Mouse (Mus musculus): Measurements from ENCODE around the gene Acoxl. TPM values are rescaled to one million over a fixed set of nuclear protein-coding genes. Genes with fewer than 3 reads are reported as not detected.
"Not testable (repeated sequence)": the region's sequence is repeated elsewhere in the genome, so short reads cannot be mapped to it uniquely, and the experiment has no call there.

Acoxl gene
- total RNA-seq, 2 experiments from 2014 or later = 0.39 TPM; not detected in 1

DNA sequence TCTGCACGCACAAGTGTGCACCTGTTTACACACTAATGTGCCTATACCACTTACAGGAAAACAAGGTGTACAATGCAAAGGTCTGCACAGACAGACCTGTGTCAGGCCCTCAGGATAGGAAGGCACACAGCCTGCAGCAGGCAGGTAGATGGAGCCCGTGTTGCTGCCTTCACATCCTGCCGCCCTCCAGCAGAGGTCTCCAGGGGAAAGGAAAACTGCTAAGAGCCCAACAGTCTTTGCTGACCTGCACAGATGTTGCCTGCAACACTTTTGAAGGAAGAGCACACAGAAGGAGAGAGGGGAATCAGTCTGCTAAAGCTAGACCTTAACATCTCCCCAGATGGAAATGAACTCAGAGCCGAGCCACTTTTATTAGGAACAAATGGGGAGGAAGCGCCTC is 240.2 kb downstream of the Acoxl start:
- DNase-seq (ENCODE audit: low spot score) = no peak

DNA sequence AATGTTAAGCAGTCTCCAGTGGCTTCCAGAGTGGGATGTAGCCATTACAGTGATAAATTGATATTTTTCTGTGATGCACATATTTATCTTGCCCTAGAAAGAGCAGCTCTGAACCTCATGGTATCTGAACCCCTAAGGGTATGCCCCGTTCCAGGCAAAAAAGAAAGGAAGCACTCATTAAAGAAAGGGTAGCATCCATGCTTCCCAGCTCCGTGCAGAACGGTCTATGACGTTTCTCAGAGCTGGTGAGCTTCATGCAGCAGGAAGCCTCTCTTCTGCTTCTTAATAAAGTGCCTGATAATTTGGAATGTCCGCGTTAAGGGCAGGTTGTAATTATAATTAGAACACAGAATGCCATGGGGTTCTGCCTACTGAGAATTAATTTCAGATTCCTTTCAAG is 240.6 kb downstream of the Acoxl start:
- DNase-seq (ENCODE audit: low spot score) = no peak

DNA sequence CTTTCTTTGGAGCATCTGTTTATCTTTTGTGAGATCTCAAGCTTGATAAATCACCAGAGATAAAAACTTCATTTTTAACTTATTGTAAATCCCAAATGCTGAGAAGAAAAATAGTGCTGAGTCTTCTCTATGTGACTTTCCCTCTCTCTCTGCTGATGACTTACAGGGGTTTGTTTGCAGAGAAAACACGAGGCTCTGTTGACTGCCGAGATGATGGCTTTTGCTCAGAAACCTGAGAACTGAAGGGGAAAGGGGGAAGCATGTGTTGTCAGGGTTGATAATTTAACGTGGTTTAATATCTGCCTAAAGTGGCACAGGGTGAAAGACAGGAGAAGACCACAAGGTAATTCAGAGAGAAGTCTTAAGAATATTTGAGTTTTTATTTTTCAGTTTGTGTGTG is 245.2 kb downstream of the Acoxl start:
- DNase-seq (ENCODE audit: low spot score) = no peak

DNA sequence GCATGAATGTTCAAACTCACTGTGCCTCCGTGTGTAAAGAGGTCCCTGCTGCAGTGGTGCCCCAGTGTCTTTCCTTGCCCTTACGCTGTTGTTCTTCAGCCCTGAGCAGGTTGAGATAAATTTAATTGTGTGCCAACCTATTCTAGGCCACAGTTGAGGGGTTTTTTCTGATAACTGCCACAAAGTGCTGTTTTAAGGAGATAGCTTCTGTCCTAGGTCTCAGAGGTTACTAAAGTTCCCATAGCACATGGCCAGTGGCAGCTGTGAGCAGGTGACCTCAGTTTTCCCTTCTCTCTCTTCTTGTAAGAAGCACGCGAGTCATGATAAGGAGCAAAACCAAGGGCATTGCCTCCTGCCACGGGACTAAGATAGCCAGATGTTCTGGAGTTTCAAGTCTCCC is 245.9 kb downstream of the Acoxl start:
- DNase-seq (ENCODE audit: low spot score) = no peak

DNA sequence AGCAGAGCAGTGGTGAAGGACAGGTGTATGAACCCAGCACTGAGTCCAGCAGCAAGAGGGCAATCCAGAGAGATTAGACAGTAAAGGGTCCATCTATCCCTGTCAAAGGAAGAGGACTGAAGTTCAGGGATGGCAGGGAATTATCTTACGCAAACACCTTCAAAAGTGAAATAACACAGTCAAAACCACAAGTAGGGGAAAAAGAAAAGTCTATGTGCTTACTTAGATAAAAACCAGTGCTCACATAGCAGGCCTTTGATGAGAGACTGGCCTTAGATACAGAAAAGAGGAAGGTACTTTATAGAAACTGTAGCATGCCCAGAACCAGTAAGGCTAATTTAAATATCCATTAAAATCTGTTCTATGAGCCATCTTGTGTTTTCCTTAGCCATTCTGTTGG is 246.8 kb downstream of the Acoxl start:
- no peak for DNase-seq (ENCODE audit: low spot score)

DNA sequence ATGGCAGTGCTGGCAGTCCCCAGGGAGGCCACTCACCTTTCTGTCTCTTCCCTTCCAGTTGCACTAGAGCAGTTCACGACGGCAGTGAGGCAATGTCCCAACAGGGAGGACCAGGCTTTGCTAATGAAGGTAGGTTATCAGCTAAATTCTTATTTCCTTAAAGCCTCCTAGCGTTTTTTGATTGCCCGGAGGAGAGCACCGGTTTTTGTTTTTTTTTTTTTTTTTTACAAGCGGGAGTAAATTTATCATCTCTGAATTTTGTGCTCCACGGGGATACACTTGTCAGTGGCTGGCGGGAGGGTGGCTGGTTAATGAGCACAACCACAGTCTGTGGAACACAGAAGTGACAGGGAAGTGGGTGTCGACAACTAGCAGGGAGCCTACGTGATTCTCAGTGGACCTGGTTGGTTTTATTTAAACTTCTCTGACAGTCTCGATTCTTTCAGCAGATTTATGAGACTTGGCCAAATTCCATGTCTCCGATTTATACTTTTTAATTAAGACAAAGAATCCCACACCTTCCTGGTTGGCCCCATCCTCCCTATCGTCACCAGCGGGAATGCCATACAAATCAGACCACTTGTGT is 247.7 kb downstream of the Acoxl start:
- DNase-seq (ENCODE audit: low spot score) = no peak

DNA sequence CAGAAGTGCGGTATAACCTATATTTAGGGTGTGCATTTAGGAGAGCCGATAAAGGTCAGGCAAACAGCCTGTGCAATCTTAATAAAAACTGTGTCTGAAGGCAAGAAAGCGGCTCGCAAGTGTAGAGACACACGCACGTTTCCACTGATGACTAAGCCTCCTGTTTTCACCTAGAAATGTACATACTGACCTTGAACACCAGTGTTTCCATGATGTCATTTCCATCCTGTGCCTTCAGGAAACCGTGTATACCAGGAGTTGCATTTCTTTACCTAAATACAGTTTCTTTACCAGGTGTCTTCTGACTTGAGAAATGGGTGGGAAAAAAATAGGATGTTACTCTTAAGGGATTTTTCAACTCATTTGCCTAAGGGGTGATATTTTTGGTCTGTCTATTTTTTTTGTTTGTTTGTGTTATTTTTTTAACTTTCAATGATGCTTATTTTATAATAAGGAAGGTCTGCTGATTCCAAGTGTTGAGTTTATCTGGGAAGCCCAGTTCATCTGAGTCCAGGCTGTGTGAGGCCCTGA is 248.4 kb downstream of the Acoxl start:
- no peak for DNase-seq (ENCODE audit: low spot score)

DNA sequence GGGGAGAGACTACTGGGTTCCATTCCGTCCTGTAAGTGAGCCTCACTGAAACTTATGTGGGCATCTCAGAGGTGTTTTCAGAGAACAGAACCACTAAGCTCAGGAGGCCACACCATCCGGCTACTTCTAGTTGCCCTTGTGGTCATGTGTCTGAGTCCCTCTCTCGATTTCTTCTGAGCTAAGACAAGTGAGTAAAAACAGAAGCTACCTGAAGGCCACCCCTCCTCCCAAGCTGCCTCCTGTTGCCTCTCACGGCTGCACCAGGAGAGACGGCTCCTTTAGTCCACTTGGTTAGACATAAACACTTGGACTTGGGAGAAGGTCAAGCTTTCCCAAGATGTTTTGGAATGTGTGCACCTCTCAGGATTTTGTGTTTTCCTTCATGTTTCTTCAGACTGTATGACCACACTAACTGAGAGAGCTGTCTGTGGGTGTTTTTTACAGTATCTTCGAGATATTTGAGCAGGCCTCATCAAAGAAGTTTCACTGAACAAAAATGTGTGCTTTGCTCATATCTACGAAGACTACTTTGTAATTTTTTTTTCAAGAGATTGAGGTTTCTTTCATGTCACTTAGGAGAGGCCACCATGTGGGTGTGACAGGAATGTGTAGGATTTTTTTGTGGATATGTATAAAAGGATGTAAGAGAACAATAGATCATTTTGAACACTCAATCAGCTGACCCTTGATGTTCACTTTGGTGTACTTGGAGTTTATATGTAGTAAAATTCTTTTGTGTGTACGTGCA is 249.3 kb downstream of the Acoxl start:
- no peak for DNase-seq (ENCODE audit: low spot score)

DNA sequence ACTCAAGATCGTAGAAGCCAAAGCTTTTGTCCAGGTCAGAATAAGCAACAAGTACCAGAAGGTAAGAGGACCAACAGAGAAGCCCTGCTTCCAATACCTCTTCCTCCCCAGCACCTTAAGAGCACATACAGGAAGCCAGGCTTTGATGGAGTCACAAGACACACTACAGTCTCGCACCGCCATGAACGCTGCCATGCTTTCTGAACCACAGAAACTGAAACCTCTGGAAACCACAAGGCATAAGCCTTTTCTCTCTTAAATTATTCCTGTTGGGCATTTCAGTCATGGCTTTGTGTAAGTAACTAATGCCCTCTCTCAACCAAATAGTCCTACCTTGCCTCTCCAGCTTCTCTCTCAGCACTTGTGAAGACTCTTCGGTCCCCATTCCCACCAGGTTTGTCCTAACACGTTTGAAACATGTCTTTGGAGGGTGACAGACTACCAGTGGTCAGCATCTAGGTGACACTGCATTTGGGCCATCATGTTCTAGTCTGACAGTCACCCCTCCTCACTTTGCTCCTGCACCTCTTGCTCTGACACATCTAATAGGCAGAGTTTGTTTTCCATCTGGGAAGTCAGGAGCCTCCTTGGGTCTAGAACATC is 251.7 kb downstream of the Acoxl start:
- DNase-seq (ENCODE audit: low spot score) = no peak

DNA sequence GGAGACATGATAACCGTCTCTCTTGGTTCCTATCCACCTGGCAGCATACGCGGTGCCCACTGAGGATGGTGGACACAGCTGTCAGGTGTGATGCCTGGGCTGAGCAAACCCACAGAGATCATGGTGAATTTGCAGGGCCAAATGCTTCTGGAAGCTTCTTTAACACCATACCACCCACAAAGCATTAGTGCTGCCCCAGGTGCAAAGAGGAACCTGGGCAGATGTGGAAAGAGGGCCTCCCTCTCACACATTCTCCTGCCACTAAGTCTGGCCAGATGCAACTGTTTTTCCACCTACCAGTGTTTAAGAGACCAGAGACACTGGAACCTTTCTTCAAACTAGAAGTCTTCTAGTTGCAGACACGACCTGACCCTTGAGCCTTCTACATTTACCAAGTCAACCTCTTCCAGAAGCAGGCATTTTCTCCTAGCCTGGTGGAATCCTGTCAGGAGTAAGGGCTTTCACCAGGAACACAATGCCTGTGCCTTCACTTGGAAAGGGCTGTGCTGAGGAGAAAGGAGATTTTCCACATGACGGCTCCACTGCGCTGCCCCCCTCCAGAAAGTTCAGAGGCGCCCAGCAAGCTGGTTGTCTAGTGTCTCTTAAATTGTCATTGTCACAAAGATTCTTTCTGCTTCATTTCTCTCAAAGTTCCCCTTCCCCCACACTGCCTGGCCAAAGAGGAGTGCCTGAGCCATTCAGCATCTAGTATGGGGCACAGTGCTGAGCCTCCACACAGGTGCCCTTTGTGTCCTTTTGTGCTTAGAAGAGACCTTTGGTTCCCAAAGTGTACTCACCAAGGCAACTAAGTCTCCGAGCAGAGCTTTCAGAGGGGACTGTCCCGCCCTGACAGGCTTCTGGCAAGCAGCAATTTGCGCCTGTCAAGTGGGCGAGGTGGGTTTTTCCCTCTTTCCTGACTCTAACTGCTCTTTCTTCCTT is 253.0 kb downstream of the Acoxl start:
- no peak for DNase-seq (ENCODE audit: low spot score)

DNA sequence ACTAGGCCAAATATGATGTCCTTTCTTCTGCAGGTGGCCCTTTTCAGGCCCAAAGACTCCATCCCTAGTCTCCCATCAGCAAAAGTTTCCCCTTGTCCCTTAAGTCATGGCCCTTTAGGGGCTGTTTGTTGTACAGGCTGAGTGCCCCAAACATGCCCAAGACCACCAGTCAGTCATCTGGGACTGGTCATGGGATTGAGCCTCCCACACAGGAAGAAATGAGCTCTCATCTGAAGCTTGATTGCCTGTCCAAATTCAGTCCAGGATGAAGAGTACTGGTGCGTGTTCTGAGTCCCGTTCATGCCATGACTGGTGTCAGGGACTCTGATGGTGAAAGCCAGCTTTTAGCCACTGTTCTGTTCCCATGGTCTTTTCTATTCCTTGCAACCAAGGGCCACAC is 253.8 kb downstream of the Acoxl start:
- DNase-seq (ENCODE audit: low spot score) = no peak

DNA sequence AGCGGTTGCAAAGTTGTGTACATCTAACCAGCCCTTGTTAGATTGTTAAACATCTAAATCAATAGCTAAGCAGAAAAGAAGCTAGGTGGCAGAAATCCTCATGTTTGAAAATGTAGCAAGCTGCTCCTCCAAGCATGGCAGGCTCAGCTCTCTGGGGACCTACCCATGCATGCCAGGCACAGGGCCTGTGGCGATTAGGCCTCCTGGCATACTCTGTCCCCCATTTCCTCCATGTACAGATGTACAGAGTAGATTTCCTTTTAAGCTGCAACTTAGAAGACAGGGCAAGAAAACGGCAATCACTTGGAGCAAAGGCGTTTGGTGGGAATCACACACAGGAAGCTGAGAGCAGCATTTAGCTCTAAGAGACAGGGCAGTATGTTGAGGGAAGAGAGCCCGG is 255.5 kb downstream of the Acoxl start:
- DNase-seq (ENCODE audit: low spot score) = no peak

DNA sequence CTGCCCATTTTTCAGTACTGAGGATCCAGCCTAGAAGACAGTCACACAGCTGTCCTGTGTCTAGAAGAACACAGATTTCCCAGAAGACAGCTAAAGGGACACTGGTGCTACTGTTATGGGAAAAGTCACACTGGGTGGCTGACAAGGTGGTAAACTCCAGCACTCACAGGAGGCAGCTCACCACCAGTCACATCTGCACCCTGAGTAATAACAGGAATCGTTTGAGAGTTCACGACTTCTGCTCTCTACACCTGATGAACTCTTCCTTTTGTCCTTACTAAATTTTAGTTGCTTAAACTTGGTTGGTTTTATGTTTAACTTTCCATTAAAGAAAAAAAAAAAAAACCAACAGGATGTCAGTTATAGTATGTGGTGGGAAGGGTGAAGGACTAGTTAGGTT is 255.9 kb downstream of the Acoxl start:
- DNase-seq (ENCODE audit: low spot score) = no peak

DNA sequence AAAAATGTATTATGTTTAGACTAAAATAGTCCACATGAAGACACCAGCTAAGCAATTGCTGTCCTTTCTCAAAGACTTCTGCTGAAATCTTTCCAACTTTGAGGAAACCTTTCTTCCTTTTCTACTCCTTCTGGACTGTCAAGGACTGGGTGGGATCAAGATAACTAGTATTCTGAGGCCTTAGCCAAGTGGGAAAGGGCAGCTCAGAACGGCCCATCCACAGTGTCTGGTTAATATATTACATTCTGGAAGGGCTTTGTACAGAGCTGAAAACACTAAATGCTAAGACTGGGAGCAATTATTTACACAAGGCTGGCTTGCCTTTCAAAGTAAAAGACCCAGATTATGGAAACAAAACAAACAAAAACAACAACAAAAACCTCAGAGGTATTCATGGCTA is 256.6 kb downstream of the Acoxl start:
- no peak for DNase-seq (ENCODE audit: low spot score)

DNA sequence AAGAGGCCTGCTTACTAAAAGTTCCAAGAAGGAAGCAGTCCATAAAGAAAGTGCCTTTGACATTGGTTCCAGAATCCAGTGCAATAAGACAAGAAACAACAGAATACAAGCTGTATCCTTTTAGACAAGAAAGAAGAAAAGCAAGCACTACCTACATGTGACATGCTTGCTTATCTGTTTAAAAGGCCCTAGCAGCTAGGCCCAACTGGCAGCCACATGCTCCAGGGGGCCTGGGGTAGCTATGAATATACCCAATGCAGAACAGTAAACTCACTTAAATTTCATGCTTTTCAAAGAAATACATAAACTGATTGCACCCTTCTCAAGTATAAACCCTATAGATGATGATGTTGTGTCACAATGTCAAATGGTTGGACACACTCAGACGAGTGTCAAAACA is 257.4 kb downstream of the Acoxl start:
- no peak for DNase-seq (ENCODE audit: low spot score)

DNA sequence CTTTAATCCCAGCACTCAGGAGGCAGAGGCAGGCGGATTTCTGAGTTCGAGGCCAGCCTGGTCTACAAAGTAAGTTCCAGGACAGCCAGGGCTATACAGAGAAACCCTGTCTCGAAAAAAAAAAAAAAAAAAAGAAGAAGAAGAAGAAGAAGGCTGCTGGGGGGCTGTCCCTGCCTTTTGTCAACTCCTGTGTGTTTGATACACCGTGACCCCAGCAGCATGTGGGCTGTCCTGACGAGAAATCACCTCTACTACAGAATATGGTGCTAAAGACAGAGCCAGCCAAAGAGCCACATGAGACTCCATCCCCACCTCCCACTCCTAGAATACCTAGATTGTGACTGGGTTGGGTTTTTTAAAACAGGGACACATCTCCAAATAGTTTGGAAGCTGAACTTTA is 259.4 kb downstream of the Acoxl start:
- DNase-seq (ENCODE audit: low spot score) = not testable (repeated sequence)

DNA sequence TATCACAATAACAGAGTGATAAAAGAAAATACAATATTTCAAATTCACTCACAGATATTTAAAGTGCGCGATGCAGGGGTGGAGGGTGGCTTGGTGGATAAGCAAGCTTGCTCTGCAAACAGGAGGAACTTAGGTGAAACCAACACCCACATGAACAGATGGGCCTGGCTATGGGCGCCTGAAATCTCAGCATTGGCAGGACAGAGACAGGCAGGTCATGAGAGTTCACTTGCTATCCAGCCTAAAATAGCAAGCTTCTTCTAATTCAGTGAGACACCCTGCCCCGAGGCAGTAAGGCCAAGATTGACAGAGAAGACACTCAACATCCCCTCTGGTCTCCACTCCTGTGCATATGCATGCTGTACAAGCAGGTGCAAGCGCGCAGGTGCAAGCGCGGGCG is 263.4 kb downstream of the Acoxl start:
- peak; percentile 50 for DNase-seq (ENCODE audit: low spot score)

DNA sequence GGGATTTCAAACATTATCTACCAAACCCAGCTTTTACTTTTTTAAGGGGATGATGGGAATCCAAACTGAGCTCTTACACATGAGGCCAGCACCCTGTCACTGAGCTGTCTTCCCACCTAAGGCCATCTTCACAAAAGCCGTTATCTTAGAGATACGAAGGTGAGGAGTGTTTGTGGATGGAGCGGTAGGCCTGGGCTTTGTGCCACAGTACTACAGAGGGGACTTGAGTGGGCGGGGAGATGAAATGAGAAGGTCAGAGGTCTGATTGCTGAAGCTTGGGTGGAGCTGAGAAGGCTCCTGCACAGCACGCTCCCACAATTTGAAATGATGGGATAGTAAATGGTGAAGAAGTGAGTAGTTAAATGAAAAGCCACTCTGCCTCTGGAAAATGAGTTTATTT is 266.1 kb downstream of the Acoxl start:
- no peak for DNase-seq (ENCODE audit: low spot score)

DNA sequence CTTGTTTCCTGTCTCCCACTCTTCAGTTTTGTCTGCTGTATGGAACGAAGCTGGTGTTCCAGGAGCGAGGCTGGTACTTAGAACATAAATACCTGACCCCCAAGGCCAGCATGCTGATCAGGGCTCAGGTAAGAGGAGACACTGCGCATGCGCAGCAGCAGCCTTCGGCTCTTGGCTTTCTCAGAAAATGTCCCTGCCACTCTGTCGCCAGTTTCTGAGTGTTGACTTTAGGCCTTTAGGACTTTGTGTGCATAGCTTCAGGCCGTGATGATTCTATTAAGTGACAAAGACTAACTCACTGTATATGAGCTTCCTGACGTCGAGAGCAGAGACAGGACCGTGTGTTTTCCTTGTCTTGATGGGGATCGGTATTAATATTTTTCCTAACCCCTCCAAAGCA is 267.0 kb downstream of the Acoxl start:
- no peak for DNase-seq (ENCODE audit: low spot score)

DNA sequence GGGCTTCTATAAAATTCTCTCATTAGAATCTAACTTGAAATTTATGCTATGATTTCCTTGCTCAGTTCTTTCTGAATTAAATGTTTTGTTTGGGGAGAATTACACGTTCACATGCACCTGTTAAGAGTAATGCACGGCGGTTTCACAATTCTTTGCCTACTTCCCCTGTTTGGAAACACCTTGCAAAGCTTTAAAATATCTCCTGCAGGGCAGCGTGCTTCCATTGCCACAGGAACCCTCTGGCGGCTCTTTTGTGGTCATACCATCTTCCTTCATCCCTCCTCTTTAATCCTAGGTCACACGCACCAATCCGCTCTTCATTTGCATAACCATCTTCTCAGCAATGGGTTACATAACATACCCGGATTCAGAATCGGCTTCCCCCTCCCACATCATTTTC is 272.9 kb downstream of the Acoxl start:
- no peak for DNase-seq (ENCODE audit: low spot score)

DNA sequence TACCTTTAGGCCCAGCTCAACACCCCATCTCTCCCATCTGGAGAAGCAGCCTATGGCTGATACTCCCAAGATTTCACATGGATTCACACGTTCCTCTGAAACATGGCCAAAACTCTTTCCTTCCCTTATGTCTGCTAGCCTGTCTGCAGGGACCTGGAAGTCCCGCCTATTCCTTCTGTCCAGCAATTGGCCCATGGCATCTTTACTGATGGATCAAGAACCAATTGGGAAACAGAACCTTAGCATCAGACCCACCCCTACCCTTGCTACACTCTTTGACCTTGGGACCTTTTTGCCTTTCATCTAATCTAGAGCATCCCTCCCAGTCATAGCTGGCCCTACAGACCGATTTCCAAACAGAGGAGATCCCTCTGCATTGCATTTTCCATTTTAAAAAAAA is 275.9 kb downstream of the Acoxl start:
- DNase-seq (ENCODE audit: low spot score) = no peak

DNA sequence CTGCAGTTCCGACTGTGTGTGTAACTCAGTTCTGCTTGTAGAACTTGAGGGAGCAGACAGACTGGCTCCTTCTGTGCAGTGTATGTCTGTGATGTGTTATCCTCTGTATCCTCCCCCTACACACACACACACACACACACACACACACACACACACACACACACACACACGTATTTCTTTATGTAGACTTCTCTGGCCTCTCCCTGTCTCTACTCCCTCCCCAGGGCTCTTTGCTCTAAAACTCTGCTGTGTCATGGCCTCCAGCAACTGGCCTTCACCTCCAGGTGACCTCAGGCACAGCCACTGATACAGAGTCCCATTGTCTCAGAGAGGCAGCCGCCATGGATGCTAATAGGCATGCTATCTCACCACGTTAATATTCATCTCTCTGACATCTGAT is 276.9 kb downstream of the Acoxl start:
- DNase-seq (ENCODE audit: low spot score) = no peak
